In the genomic region with DNA sequence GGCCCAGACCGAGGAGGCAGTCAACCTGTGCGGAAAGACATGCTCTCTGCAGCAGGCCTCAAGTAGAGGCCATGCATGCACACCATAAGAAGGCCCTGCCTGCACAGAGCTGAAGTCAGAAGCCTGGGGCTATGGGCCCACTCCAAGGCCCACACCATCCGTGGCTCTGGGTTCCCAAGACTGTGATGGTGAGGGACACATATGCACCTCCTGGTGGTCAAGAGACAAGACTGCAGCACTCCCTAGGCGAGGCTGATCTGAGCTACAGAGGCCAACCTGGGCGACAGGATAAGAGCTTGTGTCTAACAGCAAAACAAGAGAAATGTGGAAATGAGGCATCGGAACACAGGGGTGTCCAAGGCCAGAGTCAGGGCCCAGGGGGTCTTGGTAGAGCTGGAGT, we compare ENCODE assay signal across 9 mouse cellular contexts. TPM values are rescaled to one million over a fixed set of nuclear protein-coding genes. Genes with fewer than 3 reads are reported as not detected.
DNase-seq lines count a peak whose midpoint lies in the region; ATAC-seq and TF ChIP-seq lines count a peak whose summit lies in the region.
"Had no signal": no experiment of that assay in that cellular context is flagged by ENCODE, and none has a peak within 500 bp of the region (broad histone marks: within the 10 kb centered on the region; RNA-seq: fewer than 3 reads in every experiment).

No protein-coding gene starts in this region.

- peak; percentile 31; the same call in 1 of the 2 replicates for TF ChIP-seq CTCF in cerebellum, adult 2 months (IDR thresholded peaks at IDR 0.05; ENCODE audit: borderline replicate concordance, insufficient read depth, low read depth, low read length)
- TF ChIP-seq CTCF in spleen, adult 2 months (IDR thresholded peaks at IDR 0.05; ENCODE audit: extremely low read depth, insufficient read depth, insufficient read length, insufficient replicate concordance) = peak; percentile 3; the same call in 1 of the 2 replicates

- H3K27me3 ChIP-seq in cerebellum, adult 2 months (ENCODE audit: control insufficient read depth, insufficient read depth, low read length) = no peaks in the 10 kb centered on the region
- no peaks in the 10 kb centered on the region for H3K27me3 ChIP-seq in spleen, adult 2 months (ENCODE audit: control insufficient read depth, insufficient read depth, low read length)
- H3K27me3 ChIP-seq in limb, embryonic 11.5 days (ENCODE audit: control insufficient read depth, insufficient read depth, low read length) = no peaks in the 10 kb centered on the region
- H3K27me3 ChIP-seq: embryonic facial prominence, embryonic 15.5 days had no signal

- no peaks in the 10 kb centered on the region for H3K4me1 ChIP-seq in cerebellum, adult 2 months (ENCODE audit: control insufficient read depth, insufficient read depth, low read length)
- no peaks in the 10 kb centered on the region for H3K4me1 ChIP-seq in spleen, adult 2 months (ENCODE audit: control insufficient read depth, insufficient read depth, insufficient read length)
- peaks cover 4% of the 10 kb centered on the region; the same call in 1 of the 2 replicates for H3K4me1 ChIP-seq in limb, embryonic 11.5 days (ENCODE audit: control insufficient read depth, insufficient read depth, low read length)

- H3K4me2 ChIP-seq in limb, embryonic 11.5 days (ENCODE audit: low read depth, severe bottlenecking) = no peak overlapping the region
- H3K4me2 ChIP-seq: embryonic facial prominence, embryonic 15.5 days had no signal

- H3K36me3 ChIP-seq in spleen, adult 2 months (ENCODE audit: control insufficient read depth, insufficient read depth, low read length) = peaks cover 7% of the 10 kb centered on the region
- H3K36me3 ChIP-seq in limb, embryonic 11.5 days (ENCODE audit: control insufficient read depth, insufficient read depth, low read length) = 0 out of 2 replicates have a peak, but pooled peaks cover 2% of the 10 kb centered on the region

- H3K27ac ChIP-seq in cerebellum, adult 2 months (ENCODE audit: insufficient read depth, low read length) = no peak overlapping the region
- no peak overlapping the region for H3K27ac ChIP-seq in spleen, adult 2 months (ENCODE audit: insufficient read depth, low read length)
- no peak overlapping the region for H3K27ac ChIP-seq in limb, embryonic 11.5 days (replicated peaks; ENCODE audit: low read depth, low read length)
- H3K27ac ChIP-seq: embryonic facial prominence, embryonic 15.5 days had no signal

- H3K9me3 ChIP-seq in limb, embryonic 11.5 days (ENCODE audit: control insufficient read depth, low read length) = no peaks in the 10 kb centered on the region
- H3K9me3 ChIP-seq: embryonic facial prominence, embryonic 15.5 days had no signal

- no peak overlapping the region for H3K9ac ChIP-seq in limb, embryonic 11.5 days (ENCODE audit: low read length)
- H3K9ac ChIP-seq: embryonic facial prominence, embryonic 15.5 days had no signal

- ATAC-seq in limb, embryonic 11.5 days (ENCODE audit: insufficient number of reproducible peaks, low FRiP score, low TSS enrichment, low read depth) = 0 out of 2 replicates have a peak, but pooled peaks have one; percentile 21

- WGBS in cerebellum, adult 2 months = 65% methylated on average over 6 of the region's 6 CpGs
- 69% methylated on average over 6 of the region's 6 CpGs for WGBS in spleen, adult 2 months
- WGBS in limb, embryonic 11.5 days = 64% methylated on average over 6 of the region's 6 CpGs

- H3K4me3 ChIP-seq in cerebellum, adult 2 months (replicated peaks; ENCODE audit: insufficient read depth, low read depth, low read length) = no peak overlapping the region
- no peak overlapping the region for H3K4me3 ChIP-seq in spleen, adult 2 months (ENCODE audit: extremely low read depth, insufficient read depth, insufficient read length)
- no peak overlapping the region for H3K4me3 ChIP-seq in limb, embryonic 11.5 days (ENCODE audit: low read depth, low read length)
- H3K4me3 ChIP-seq: embryonic facial prominence, embryonic 15.5 days had no signal

- no peak for DNase-seq in cerebellum, adult 2 months
- DNase-seq in cerebellum, adult 11-12 months = no peak
- DNase-seq in spleen, adult 2 months (ENCODE audit: low read depth in 1 of 2, low spot score in 2 of 2) = no peak
- no peak for DNase-seq in spleen, postnatal 4 days (ENCODE audit: low spot score in 2 of 2)
- peak; percentile 29 for DNase-seq in limb, embryonic 11.5 days (ENCODE audit: low spot score)
- DNase-seq in thymus, postnatal 14 days = peak; percentile 34
- no peak for DNase-seq in layer of hippocampus, postnatal 36 days
- DNase-seq in spleen, postnatal 10 days (ENCODE audit: low spot score in 2 of 2) = no peak

- no peak for TF ChIP-seq POLR2A in cerebellum, adult 2 months (IDR thresholded peaks at IDR 0.05; ENCODE audit: borderline replicate concordance, insufficient read depth, low read length)
- no peak for TF ChIP-seq POLR2A in spleen, adult 2 months (IDR thresholded peaks at IDR 0.05; ENCODE audit: low read depth, low read length)

RNA-seq across cellular contexts. Expression of gene Cars2, which starts 3.5 kb away (rescaled TPM):
- polyA plus RNA-seq in cerebellum, adult 2 months (2012; rRNA removed) = 27.4 and 27.6 TPM in 2 replicates
- polyA plus RNA-seq in spleen, adult 2 months (2012; rRNA removed) = 29.8 and 42.4 TPM in 2 replicates
- polyA plus RNA-seq in limb, embryonic 11.5 days (2014; fragmentation: Nextera tagmentation; extraction: Ambion mirVana) = 16.9 and 17.8 TPM in 2 replicates
- total RNA-seq in layer of hippocampus, postnatal 36 days (2021) = 10 to 100 TPM; 22.3 to 24.8 TPM

RNA-seq across cellular contexts. Expression of gene Ing1, which starts 8.3 kb away (rescaled TPM):
- polyA plus RNA-seq in cerebellum, adult 2 months (2012; rRNA removed) = 39.2 and 42.2 TPM in 2 replicates
- 16.1 and 17.6 TPM in 2 replicates for polyA plus RNA-seq in spleen, adult 2 months (2012; rRNA removed)
- polyA plus RNA-seq in limb, embryonic 11.5 days (2014; fragmentation: Nextera tagmentation; extraction: Ambion mirVana) = 53.7 and 55.9 TPM in 2 replicates
- 10 to 100 TPM; 35.3 to 42.6 TPM for total RNA-seq in layer of hippocampus, postnatal 36 days (2021)

RNA-seq across cellular contexts. Expression of gene Naxd, which starts 49.8 kb away (rescaled TPM):
- 105 and 114 TPM in 2 replicates for polyA plus RNA-seq in cerebellum, adult 2 months (2012; rRNA removed)
- polyA plus RNA-seq in spleen, adult 2 months (2012; rRNA removed) = 57.0 and 61.6 TPM in 2 replicates
- 94.7 and 107 TPM in 2 replicates for polyA plus RNA-seq in limb, embryonic 11.5 days (2014; fragmentation: Nextera tagmentation; extraction: Ambion mirVana)
- 10 to 100 TPM; 59.3 to 60.0 TPM for total RNA-seq in layer of hippocampus, postnatal 36 days (2021)

Comparison
In these comparisons a context has a peak if more than half of its experiments do, and no peak if none do; other contexts are left out.
1. DNase-seq: peak in limb, embryonic 11.5 days (single experiment) and thymus, postnatal 14 days (single experiment); none in cerebellum, adult 2 months (0 of 2), cerebellum, adult 11-12 months (single experiment), spleen, adult 2 months (0 of 2), spleen, postnatal 4 days (0 of 2), layer of hippocampus, postnatal 36 days (0 of 2) and spleen, postnatal 10 days (0 of 2).